Comparison of ENCODE assay signal across 12 mouse cellular contexts in genomic region chr11:83786835-83787234, GRCm38 (mm10). TPM values are rescaled to one million over a fixed set of nuclear protein-coding genes. Genes with fewer than 3 reads are reported as not detected.
DNase-seq lines count a peak whose midpoint lies in the region; ATAC-seq and TF ChIP-seq lines count a peak whose summit lies in the region.
"Had no signal": no experiment of that assay in that cellular context is flagged by ENCODE, and none has a peak within 500 bp of the region (broad histone marks: within the 10 kb centered on the region; RNA-seq: fewer than 3 reads in every experiment).

No protein-coding gene starts in this region.

- peaks cover 4% of the 10 kb centered on the region; the same call in 1 of the 2 replicates for H3K27me3 ChIP-seq in heart, embryonic 10.5 days (ENCODE audit: insufficient read depth, poor library complexity, severe bottlenecking)
- 0 out of 2 replicates have a peak, but pooled peaks cover 13% of the 10 kb centered on the region for H3K27me3 ChIP-seq in heart, embryonic 12.5 days (replicated peaks)
- H3K27me3 ChIP-seq in kidney, embryonic 15.5 days = no peaks in the 10 kb centered on the region

- no peak overlapping the region for H3K27ac ChIP-seq in heart, embryonic 10.5 days
- no peak overlapping the region for H3K27ac ChIP-seq in heart, embryonic 12.5 days (ENCODE audit: poor library complexity, severe bottlenecking)
- peak overlapping the region; percentile 57 for H3K27ac ChIP-seq in kidney, embryonic 15.5 days
- H3K27ac ChIP-seq in left cerebral cortex, adult 2 months = no peak overlapping the region
- H3K27ac ChIP-seq: hindbrain, postnatal 0 days had no signal

- H3K36me3 ChIP-seq in heart, embryonic 10.5 days = peaks cover 8% of the 10 kb centered on the region
- peaks cover 13% of the 10 kb centered on the region for H3K36me3 ChIP-seq in heart, embryonic 12.5 days
- peaks cover 17% of the 10 kb centered on the region for H3K36me3 ChIP-seq in kidney, embryonic 15.5 days

- peak; percentile 96 for DNase-seq in heart, adult 11 months
- no peak for DNase-seq in heart, embryonic 10.5 days (ENCODE audit: low spot score)
- DNase-seq in lung, postnatal 36 days = peak; percentile 73
- no peak for DNase-seq in left cerebral cortex, adult 2 months (ENCODE audit: extremely low spot score in 1 of 2, low spot score in 2 of 2)
- DNase-seq in layer of hippocampus, postnatal 10 days (ENCODE audit: low spot score in 2 of 2) = no peak
- DNase-seq: left cerebral cortex, postnatal 4 days had no signal

- no peak overlapping the region for H3K4me3 ChIP-seq in heart, embryonic 10.5 days
- H3K4me3 ChIP-seq in heart, embryonic 12.5 days = no peak overlapping the region
- H3K4me3 ChIP-seq in kidney, embryonic 15.5 days (replicated peaks) = no peak overlapping the region
- H3K4me3 ChIP-seq in left cerebral cortex, adult 2 months = no peak overlapping the region

- H3K4me2 ChIP-seq in heart, embryonic 12.5 days = no peak overlapping the region
- H3K4me2 ChIP-seq in kidney, embryonic 15.5 days = no peak overlapping the region

- no peak overlapping the region for H3K9ac ChIP-seq in heart, embryonic 12.5 days
- H3K9ac ChIP-seq in kidney, embryonic 15.5 days = no peak overlapping the region

- TF ChIP-seq CTCF in left cerebral cortex, adult 2 months (IDR thresholded peaks at IDR 0.05) = no peak

- H3K9me3 ChIP-seq in heart, embryonic 10.5 days = no peaks in the 10 kb centered on the region
- no peaks in the 10 kb centered on the region for H3K9me3 ChIP-seq in heart, embryonic 12.5 days (replicated peaks)
- H3K9me3 ChIP-seq in kidney, embryonic 15.5 days (replicated peaks) = no peaks in the 10 kb centered on the region

- peak; percentile 71; the same call in 1 of the 2 replicates for ATAC-seq in heart, embryonic 12.5 days (ENCODE audit: insufficient number of reproducible peaks, low FRiP score)
- peak; percentile 57 for ATAC-seq in kidney, embryonic 15.5 days (replicated peaks; ENCODE audit: low FRiP score)
- ATAC-seq in erythroblast, adult 5-6 weeks (replicated peaks; ENCODE audit: low FRiP score, poor library complexity, severe bottlenecking) = no peak
- ATAC-seq: hindbrain, postnatal 0 days had no signal

- H3K4me1 ChIP-seq in heart, embryonic 10.5 days = no peaks in the 10 kb centered on the region; the same call in 1 of the 2 replicates
- H3K4me1 ChIP-seq in heart, embryonic 12.5 days (replicated peaks) = peaks cover 5% of the 10 kb centered on the region; the same call in 1 of the 2 replicates
- peaks cover 33% of the 10 kb centered on the region for H3K4me1 ChIP-seq in kidney, embryonic 15.5 days

- 66% methylated on average over 4 of the region's 4 CpGs for WGBS in heart, embryonic 10.5 days
- 55% methylated on average over 4 of the region's 4 CpGs for WGBS in heart, embryonic 12.5 days
- WGBS in kidney, embryonic 15.5 days = 45% methylated on average over 4 of the region's 4 CpGs

- intact Hi-C loops in left cerebral cortex, adult 2 months (cut with DNase I) = loop anchor here (5.0 to 10.0 kb wide), 2 partner anchors 245 to 378 kb away; partner anchors contain the start of gene Gm11437

RNA-seq across cellular contexts. Expression of gene Heatr6, which starts 33.3 kb away (rescaled TPM):
- polyA plus RNA-seq in heart, embryonic 10.5 days (2016; fragmentation: Nextera tagmentation; extraction: Ambion mirVana) = 16.1 and 19.9 TPM in 2 replicates
- polyA plus RNA-seq in heart, embryonic 12.5 days (2016; fragmentation: Nextera tagmentation; extraction: Ambion mirVana) = 13.4 and 15.0 TPM in 2 replicates
- 22.7 and 25.2 TPM in 2 replicates for polyA plus RNA-seq in kidney, embryonic 15.5 days (2015; fragmentation: Nextera tagmentation; extraction: Ambion mirVana)
- 10 to 100 TPM; 14.8 to 16.4 TPM for total RNA-seq in left cerebral cortex, adult 2 months (2021)
- total RNA-seq in erythroblast, adult 5-6 weeks (2015; ENCODE audit: low replicate concordance) = 2.5 and 3.8 TPM in 2 replicates
- total RNA-seq in erythroblast, adult 5-6 weeks (2017; ENCODE audit: low replicate concordance) = 2.0 and 6.8 TPM in 2 replicates
- total RNA-seq in layer of hippocampus, postnatal 10 days (2021) = 10 to 100 TPM; 19.6 to 20.8 TPM

RNA-seq across cellular contexts. Expression of gene Wfdc21, which starts 40.1 kb away (rescaled TPM):
- polyA plus RNA-seq in heart, embryonic 10.5 days (2016; fragmentation: Nextera tagmentation; extraction: Ambion mirVana) = not detected in 2 replicates
- not detected in 2 replicates for polyA plus RNA-seq in heart, embryonic 12.5 days (2016; fragmentation: Nextera tagmentation; extraction: Ambion mirVana)
- polyA plus RNA-seq in kidney, embryonic 15.5 days (2015; fragmentation: Nextera tagmentation; extraction: Ambion mirVana) = 1.0 and 1.4 TPM in 2 replicates
- not detected for total RNA-seq in left cerebral cortex, adult 2 months (2021)
- 203 and 278 TPM in 2 replicates for total RNA-seq in erythroblast, adult 5-6 weeks (2015; ENCODE audit: low replicate concordance)
- total RNA-seq in erythroblast, adult 5-6 weeks (2017; ENCODE audit: low replicate concordance) = 146 and 210 TPM in 2 replicates
- total RNA-seq in layer of hippocampus, postnatal 10 days (2021) = not detected
- total RNA-seq: hindbrain, postnatal 0 days; left cerebral cortex, postnatal 4 days had no signal
- polyA plus RNA-seq: neural tube, embryonic 14.5 days; stomach, embryonic 14.5 days had no signal

Comparison
In these comparisons a context has a peak if more than half of its experiments do, and no peak if none do; other contexts are left out.
1. DNase-seq: peak in heart, adult 11 months (single experiment) and lung, postnatal 36 days (single experiment); none in heart, embryonic 10.5 days (single experiment), left cerebral cortex, adult 2 months (0 of 2) and layer of hippocampus, postnatal 10 days (0 of 2).
2. RNA of gene Wfdc21, which starts 40.1 kb away (total RNA-seq): 146 to 278 TPM in erythroblast, adult 5-6 weeks; not detected in left cerebral cortex, adult 2 months and not detected in layer of hippocampus, postnatal 10 days; every median in the first group is over 100 times any median in the second.